Comparison of ENCODE assay signal across 8 mouse cellular contexts in the genomic region with DNA sequence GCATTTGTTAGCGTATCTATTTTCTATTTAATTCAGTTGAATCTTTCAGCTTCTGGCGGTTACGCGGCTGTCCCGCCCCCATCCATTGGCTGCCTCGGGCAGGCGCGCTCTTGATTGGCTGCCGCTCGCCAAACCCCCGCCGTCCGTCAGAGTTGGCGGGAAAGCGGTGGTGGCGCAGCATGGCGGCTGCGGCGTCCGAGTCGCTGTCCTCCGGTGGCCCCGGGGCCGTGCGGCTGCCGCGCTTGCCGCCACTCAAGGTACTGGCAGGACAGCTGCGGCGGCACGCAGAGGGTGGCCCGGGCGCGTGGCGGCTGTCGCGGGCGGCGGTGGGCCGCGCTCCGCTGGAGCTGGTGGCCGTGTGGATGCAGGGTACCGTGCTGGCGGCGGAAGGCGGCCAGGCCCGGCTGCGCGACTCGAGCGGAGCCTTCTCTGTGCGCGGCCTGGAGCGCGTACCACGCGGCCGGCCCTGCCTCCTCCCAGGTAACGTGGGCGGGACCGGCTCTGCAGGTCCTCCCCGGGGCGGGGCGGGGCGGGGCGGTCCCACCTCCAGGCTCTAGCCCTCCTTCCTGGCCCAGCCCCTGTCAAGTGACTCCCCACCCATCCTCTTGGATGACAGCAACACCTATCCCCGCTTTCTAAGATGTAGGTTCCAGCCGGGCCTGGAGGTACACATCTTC. TPM values are rescaled to one million over a fixed set of nuclear protein-coding genes. Genes with fewer than 3 reads are reported as not detected.
DNase-seq lines count a peak whose midpoint lies in the region; ATAC-seq and TF ChIP-seq lines count a peak whose summit lies in the region.

Gene Rmi2, plus strand, starts transcription at position 149 of the 677 bp plus-strand sequence.

- H3K27me3 ChIP-seq in hindbrain, embryonic 10.5 days (ENCODE audit: insufficient read depth, poor library complexity, severe bottlenecking) = peaks cover 11% of the 10 kb centered on the region
- no peaks in the 10 kb centered on the region for H3K27me3 ChIP-seq in lung, embryonic 16.5 days (ENCODE audit: control insufficient read depth, insufficient read depth, low read depth, low read length)
- no peaks in the 10 kb centered on the region for H3K27me3 ChIP-seq in thymus, adult 2 months (ENCODE audit: control insufficient read depth, insufficient read depth, low read length)

- H3K9me3 ChIP-seq in hindbrain, embryonic 10.5 days = no peaks in the 10 kb centered on the region
- no peaks in the 10 kb centered on the region for H3K9me3 ChIP-seq in lung, embryonic 16.5 days (ENCODE audit: control insufficient read depth, low read length)

- H3K4me3 ChIP-seq in hindbrain, embryonic 10.5 days = peak within 1 kb of the TSS; percentile 91
- peak within 1 kb of the TSS; percentile 88 for H3K4me3 ChIP-seq in lung, embryonic 16.5 days (ENCODE audit: low read length)
- H3K4me3 ChIP-seq in thymus, adult 2 months (ENCODE audit: control insufficient read depth, insufficient read depth, low read length) = peak within 1 kb of the TSS; percentile 79

- peak; percentile 97 for ATAC-seq in frontal cortex, adult (ENCODE audit: low TSS enrichment)
- peak; percentile 92 for ATAC-seq in lung, embryonic 16.5 days (ENCODE audit: low read depth)

- H3K27ac ChIP-seq in hindbrain, embryonic 10.5 days = peak within 1 kb of the TSS; percentile 95
- H3K27ac ChIP-seq in lung, embryonic 16.5 days (ENCODE audit: low read length) = peak within 1 kb of the TSS; percentile 90
- H3K27ac ChIP-seq in thymus, adult 2 months (ENCODE audit: control insufficient read depth, insufficient read depth, low read length) = peak within 1 kb of the TSS; percentile 96

- TF ChIP-seq POLR2A in thymus, adult 2 months (IDR thresholded peaks at IDR 0.05; ENCODE audit: control insufficient read depth, extremely low read depth, insufficient read depth, low read length, poor library complexity) = peak; percentile 72

- H3K4me2 ChIP-seq in lung, embryonic 16.5 days (ENCODE audit: low read depth, low read length) = peak within 1 kb of the TSS; percentile 90

- peaks cover 5% of the 10 kb centered on the region for H3K36me3 ChIP-seq in hindbrain, embryonic 10.5 days
- no peaks in the 10 kb centered on the region for H3K36me3 ChIP-seq in lung, embryonic 16.5 days (ENCODE audit: control insufficient read depth, insufficient read depth, low read length)
- H3K36me3 ChIP-seq in thymus, adult 2 months (ENCODE audit: control insufficient read depth, insufficient read depth, low read length) = no peaks in the 10 kb centered on the region

- peak within 1 kb of the TSS; percentile 79 for H3K9ac ChIP-seq in lung, embryonic 16.5 days (ENCODE audit: low read length)

- DNase-seq in MN1 (ENCODE audit: low spot score) = peak; percentile 84
- peak; percentile 85 for DNase-seq in cerebellum, adult 8-10 months
- DNase-seq in hindbrain, embryonic 10.5 days (ENCODE audit: low spot score) = peak; percentile 89
- peak; percentile 74 for DNase-seq in layer of hippocampus, adult 9-11 months
- peak; percentile 76 for DNase-seq in ovary, adult 18-20 months (ENCODE audit: low spot score)
- peak; percentile 90 for DNase-seq in thymus, adult 2 months

- 1% methylated on average over 64 of the region's 69 CpGs for WGBS in hindbrain, embryonic 10.5 days
- WGBS in lung, embryonic 16.5 days = under 1% methylated on average over 52 of the region's 69 CpGs
- WGBS in thymus, adult 2 months = under 1% methylated on average over 69 of the region's 69 CpGs

- TF ChIP-seq CTCF in thymus, adult 2 months (IDR thresholded peaks at IDR 0.05; ENCODE audit: borderline replicate concordance, control insufficient read depth, extremely low read depth, insufficient read depth, low read length, poor library complexity) = peak; percentile 51; the same call in 1 of the 2 replicates

- peaks cover 38% of the 10 kb centered on the region for H3K4me1 ChIP-seq in hindbrain, embryonic 10.5 days (replicated peaks)
- H3K4me1 ChIP-seq in lung, embryonic 16.5 days (replicated peaks; ENCODE audit: control insufficient read depth, insufficient read depth, low read length) = peaks cover 23% of the 10 kb centered on the region
- H3K4me1 ChIP-seq in thymus, adult 2 months (replicated peaks; ENCODE audit: control insufficient read depth, insufficient read depth, low read length) = peaks cover 37% of the 10 kb centered on the region

RNA-seq across cellular contexts. Expression of gene Rmi2, which starts in this region (rescaled TPM):
- polyA plus RNA-seq in hindbrain, embryonic 10.5 days (2016; fragmentation: Nextera tagmentation; extraction: Ambion mirVana) = 2.5 and 4.7 TPM in 2 replicates
- 3.1 and 3.4 TPM in 2 replicates for polyA plus RNA-seq in lung, embryonic 16.5 days (2015; fragmentation: Nextera tagmentation; extraction: Ambion mirVana)
- 23.0 and 59.4 TPM in 2 replicates for polyA plus RNA-seq in thymus, adult 2 months (2012; rRNA removed)

Comparison
In these comparisons a context has a peak if more than half of its experiments do, and no peak if none do; other contexts are left out.
1. Peak in every context shown above with its lines: DNase-seq, ATAC-seq, H3K4me3 ChIP-seq and H3K27ac ChIP-seq.